Mouse (Mus musculus) right cerebral cortex, postnatal 36 days (tissue): ENCODE data around the gene Parp6.
A peak's percentile ranks its signal among the peaks of the same experiment; 100 is the strongest.

Source experiments
- DNase-seq, 2 experiments: peaks; one replicate each; pipeline ENCODE4 v3.0.0; 2022; ENCODE audit warnings: low spot score in 2 of 2, mixed read lengths in 1 of 2

Parp6 gene

GRCm38 (mm10) chr9:59655958-59656634 lies 39.0 kb downstream of the Parp6 start, which contains the start of gene Pkm:
Pkm (plus strand) TSS chr9:59656368.
- DNase-seq: peak; percentile 95 to 96

- peak; percentile 77 to 81 for DNase-seq
Observed at GRCm38 (mm10) chr9:59656635-59657617, 39.8 kb downstream of the Parp6 start.

GRCm38 (mm10) chr9:59658146-59658545 lies 41.1 kb downstream of the Parp6 start:
- DNase-seq: no peak

- peak; percentile 71 to 76 for DNase-seq
Observed at GRCm38 (mm10) chr9:59659036-59660026, 42.2 kb downstream of the Parp6 start.

- DNase-seq: peak in 1 of 2 experiments; percentile 46
Observed at GRCm38 (mm10) chr9:59660421-59660820, 43.3 kb downstream of the Parp6 start.

DNA sequence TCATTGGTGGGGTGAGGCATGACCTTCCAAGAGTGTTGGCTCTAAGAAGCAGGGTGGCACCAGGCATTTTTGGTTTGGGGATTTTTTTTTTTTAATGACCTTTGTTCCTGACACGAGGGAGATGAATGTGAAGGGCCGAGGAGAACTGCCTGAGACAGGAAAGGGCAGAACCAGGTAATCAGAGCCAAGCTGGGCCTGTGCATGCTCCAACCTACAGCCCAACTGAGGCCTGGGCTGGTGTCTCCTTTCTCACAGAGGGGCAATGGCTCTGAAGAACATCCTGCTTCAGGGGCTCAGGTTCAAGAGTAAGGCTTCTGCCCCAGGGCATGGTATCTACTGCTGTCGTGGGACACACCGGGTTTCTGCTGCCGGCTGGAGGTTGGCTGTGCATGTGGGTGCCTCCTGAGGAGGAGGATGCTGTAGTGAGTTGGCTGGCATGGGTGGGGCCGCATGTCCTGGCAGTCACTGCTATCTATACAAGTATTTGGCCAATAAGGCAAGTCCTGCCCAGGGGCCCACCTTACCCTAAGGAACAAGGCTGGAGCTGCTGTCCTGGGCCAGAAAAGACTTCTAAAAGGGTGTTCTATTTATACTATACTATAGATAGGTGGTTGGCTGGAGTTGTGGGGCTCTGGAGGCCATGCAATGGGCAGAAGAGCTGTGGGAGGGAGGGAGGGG lies 44.4 kb downstream of the Parp6 start:
- DNase-seq: no peak

DNA sequence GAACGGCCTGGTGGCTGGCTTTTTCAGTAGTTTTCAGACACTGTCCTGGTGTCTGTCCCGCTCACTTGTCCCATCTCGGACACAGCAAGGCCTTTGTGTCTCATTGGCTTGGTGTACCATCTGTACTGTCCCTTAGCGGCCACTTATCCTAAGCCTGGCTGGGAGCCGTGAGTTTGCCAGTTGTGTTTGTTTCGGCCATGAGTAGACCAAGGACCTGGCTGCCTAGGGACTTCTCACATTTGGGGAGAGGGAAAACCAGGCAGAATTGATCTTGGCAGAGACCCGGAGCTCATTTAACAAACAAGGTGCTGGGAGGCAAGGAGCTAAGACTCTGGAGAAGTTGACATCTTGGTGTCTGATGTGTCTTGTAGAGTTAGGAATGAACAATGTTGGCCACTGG lies 46.1 kb downstream of the Parp6 start:
- no peak for DNase-seq

GRCm38 (mm10) chr9:59663957-59664356 lies 46.9 kb downstream of the Parp6 start:
- no peak for DNase-seq

- no peak for DNase-seq
Observed at GRCm38 (mm10) chr9:59664664-59665256, 47.7 kb downstream of the Parp6 start.

DNA sequence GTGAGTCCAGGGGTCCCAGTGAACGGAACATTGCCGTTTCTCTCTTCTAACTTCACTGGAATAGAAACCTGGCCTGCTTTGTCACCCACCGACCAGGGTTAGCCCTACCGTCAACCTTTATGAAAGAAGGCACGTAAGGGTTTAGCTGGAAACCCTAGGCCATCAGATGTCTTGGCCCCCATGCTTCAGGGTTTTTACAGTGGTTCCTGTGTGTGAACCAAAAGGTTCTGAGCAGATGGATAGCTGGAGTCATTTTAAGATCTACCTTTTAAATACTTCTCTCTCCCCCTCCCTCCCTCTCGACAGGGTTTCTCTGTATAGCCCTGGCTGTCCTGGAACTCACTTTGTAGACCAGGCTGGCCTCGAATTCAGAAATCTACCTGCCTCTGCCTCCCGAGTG lies 48.9 kb downstream of the Parp6 start:
- DNase-seq: no peak

DNA sequence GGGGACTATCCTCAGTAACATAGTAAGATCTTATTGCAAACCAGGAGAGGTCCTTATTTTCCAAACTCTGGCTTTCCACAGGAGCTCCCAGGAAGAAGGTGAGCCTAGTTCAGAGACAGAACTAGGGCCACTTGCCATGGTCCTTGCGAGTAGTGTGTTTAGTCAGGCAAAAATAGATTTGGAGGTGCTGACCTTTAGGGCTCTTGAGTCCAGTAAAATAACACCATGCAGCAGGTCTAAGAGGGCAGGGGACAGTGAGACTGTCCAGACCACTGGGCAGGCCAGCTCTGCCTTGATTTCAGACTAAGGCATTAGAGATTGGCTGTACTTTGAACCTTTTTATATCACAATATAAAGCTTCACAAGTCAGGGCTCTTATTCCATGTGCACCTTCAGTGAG lies 49.7 kb downstream of the Parp6 start:
- DNase-seq: no peak

- peak in 1 of 2 experiments; percentile 48 for DNase-seq
Observed at GRCm38 (mm10) chr9:59667250-59667649, 50.2 kb downstream of the Parp6 start.

- no peak for DNase-seq
Observed at GRCm38 (mm10) chr9:59667904-59668303, 50.8 kb downstream of the Parp6 start.

DNA sequence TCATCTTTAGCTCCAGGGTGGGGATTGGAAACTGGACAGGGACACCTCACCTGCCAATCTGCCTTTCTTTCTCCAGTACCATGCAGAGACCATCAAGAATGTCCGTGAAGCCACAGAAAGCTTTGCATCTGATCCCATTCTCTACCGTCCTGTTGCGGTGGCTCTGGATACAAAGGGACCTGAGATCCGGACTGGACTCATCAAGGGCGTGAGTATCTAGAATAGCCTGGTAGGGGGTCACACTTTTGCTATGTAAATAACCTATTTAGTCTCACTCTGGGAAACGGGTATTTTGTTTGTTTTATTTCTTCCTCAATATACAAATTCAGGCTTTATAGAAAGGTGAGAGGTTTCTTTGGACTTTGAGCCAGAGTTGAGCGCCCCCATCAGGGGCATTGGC lies 51.4 kb downstream of the Parp6 start:
- DNase-seq: no peak

GRCm38 (mm10) chr9:59669172-59669571 lies 52.1 kb downstream of the Parp6 start:
- DNase-seq: no peak

DNA sequence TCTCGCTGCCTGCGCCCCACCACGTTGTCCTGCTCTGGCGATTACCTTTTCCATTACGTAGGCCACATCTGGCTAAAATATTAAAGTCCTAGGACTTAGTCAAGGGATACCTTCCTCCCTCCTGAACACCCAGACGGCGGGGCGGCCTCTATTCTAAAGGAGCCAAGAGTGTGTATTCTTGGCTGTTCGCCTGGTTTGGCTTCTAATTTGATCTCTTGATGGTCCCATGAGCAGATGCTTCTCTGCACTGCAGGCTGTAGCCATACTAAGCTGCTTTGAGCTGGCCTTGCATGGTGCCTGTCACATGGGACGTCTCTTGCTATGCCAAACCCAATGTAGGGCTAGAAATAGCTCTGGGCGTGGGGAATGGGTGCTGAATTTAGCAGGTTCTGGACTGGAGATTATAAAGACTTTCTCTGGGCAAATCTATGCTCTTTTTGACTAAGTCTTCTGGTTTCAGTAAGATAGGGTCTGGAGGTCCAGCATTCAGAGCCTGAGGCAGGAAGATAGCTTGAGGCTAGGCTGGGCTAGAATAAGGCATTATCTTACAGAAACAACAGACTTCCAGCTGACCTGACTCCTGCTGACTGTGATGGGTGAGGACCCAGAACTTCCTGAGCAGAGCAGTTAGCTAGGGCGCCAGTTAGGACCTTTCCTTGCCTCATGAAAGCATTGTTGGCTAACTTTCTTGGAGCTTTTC lies 55.3 kb downstream of the Parp6 start:
- DNase-seq: peak in 1 of 2 experiments; percentile 41

DNA sequence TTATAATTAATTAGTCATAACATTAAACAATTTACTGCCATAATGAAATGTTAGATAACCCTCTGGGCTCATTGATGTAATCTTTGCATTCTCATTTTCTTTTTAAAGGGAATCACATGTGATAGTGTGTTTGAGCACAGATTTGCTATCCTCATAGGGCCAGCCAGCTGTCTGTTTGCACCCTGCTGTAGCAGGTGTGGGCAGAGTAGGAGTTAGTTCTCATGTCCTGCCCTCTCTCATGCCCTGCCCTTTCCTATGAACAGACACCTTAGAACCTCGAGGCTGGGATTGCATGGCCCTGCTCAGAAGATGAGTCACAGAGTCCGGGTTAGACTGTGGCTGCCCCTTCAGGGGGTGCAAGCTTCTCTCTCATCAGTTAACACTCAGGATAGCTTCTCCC lies 56.3 kb downstream of the Parp6 start:
- DNase-seq: no peak

GRCm38 (mm10) chr9:59675598-59675997 lies 58.5 kb downstream of the Parp6 start:
- DNase-seq: no peak

DNA sequence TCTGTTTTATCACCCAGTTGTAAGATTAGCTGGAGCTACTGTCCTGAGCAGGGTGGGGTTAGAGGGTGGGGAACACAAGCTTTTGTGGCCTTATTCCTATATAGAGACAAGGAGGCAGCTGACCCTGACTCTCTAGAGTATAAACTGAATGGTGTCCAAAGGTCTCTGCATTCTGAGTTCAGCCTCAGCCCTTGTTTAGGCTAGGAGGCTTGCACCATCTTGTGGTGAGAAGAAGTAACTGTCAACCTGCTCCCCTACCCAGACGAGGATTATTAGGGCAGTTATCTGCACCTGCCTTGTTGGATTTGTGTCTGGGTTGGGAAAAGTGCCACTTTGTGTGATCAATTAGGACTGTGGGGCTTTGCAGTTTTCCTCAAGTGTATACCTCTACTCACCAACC lies 61.2 kb downstream of the Parp6 start:
- no peak for DNase-seq
